Mouse (Mus musculus): ENCODE results near the gene Tas2r135. TPM values are rescaled to one million over a fixed set of nuclear protein-coding genes. Genes with fewer than 3 reads are reported as not detected.

The Tas2r135 gene
- polyA plus RNA-seq, 1 experiment, result not detected

GRCm38 (mm10) chr6:42370630-42371363 is 34.4 kb upstream of the Tas2r135 start:
- TF ChIP-seq GATA1 (IDR thresholded peaks at IDR 0.05; ENCODE audit: low read length), result no peak

GRCm38 (mm10) chr6:42372001-42372400 is 33.2 kb upstream of the Tas2r135 start:
- TF ChIP-seq GATA1 (IDR thresholded peaks at IDR 0.05; ENCODE audit: low read length), result no peak

- no peak for TF ChIP-seq GATA1 (IDR thresholded peaks at IDR 0.05; ENCODE audit: low read length)
Measured at GRCm38 (mm10) chr6:42372421-42372815, 32.8 kb upstream of the Tas2r135 start.

- no peak for TF ChIP-seq GATA1 (IDR thresholded peaks at IDR 0.05; ENCODE audit: low read length)
Measured at GRCm38 (mm10) chr6:42372816-42373547, 32.3 kb upstream of the Tas2r135 start, which contains the start of gene Epha1. Gene Epha1 (minus strand): TSS chr6:42373268.

GRCm38 (mm10) chr6:42373669-42374430 is 31.4 kb upstream of the Tas2r135 start:
- TF ChIP-seq GATA1 (IDR thresholded peaks at IDR 0.05; ENCODE audit: low read length), result no peak

GRCm38 (mm10) chr6:42374701-42375100 is 30.5 kb upstream of the Tas2r135 start:
- no peak for TF ChIP-seq GATA1 (IDR thresholded peaks at IDR 0.05; ENCODE audit: low read length)

- TF ChIP-seq GATA1 (IDR thresholded peaks at IDR 0.05; ENCODE audit: low read length), result no peak
Measured at GRCm38 (mm10) chr6:42375131-42375530, 30.1 kb upstream of the Tas2r135 start.

- no peak for TF ChIP-seq GATA1 (IDR thresholded peaks at IDR 0.05; ENCODE audit: low read length)
Measured at GRCm38 (mm10) chr6:42376016-42376415, 29.2 kb upstream of the Tas2r135 start.

- TF ChIP-seq GATA1 (IDR thresholded peaks at IDR 0.05; ENCODE audit: low read length), result no peak
Measured at GRCm38 (mm10) chr6:42376504-42377019, 28.7 kb upstream of the Tas2r135 start.

GRCm38 (mm10) chr6:42377280-42377679 is 28.0 kb upstream of the Tas2r135 start:
- no peak for TF ChIP-seq GATA1 (IDR thresholded peaks at IDR 0.05; ENCODE audit: low read length)

- TF ChIP-seq GATA1 (IDR thresholded peaks at IDR 0.05; ENCODE audit: low read length), result no peak
Measured at GRCm38 (mm10) chr6:42379551-42379950, 25.7 kb upstream of the Tas2r135 start.

- TF ChIP-seq GATA1 (IDR thresholded peaks at IDR 0.05; ENCODE audit: low read length), result no peak
Measured at GRCm38 (mm10) chr6:42380416-42381144, 24.7 kb upstream of the Tas2r135 start.

GRCm38 (mm10) chr6:42381221-42381620 is 24.0 kb upstream of the Tas2r135 start:
- no peak for TF ChIP-seq GATA1 (IDR thresholded peaks at IDR 0.05; ENCODE audit: low read length)

- TF ChIP-seq GATA1 (IDR thresholded peaks at IDR 0.05; ENCODE audit: low read length), result no peak
Measured at GRCm38 (mm10) chr6:42381916-42382381, 23.3 kb upstream of the Tas2r135 start.

- TF ChIP-seq GATA1 (IDR thresholded peaks at IDR 0.05; ENCODE audit: low read length), result no peak
Measured at GRCm38 (mm10) chr6:42383360-42383759, 21.9 kb upstream of the Tas2r135 start.
